Mouse (Mus musculus) cerebellum, postnatal 4 days (tissue): ENCODE results near the gene Ext2.

Experiments
- DNase-seq, 2 experiments: peaks; one replicate each; pipeline ENCODE4 v3.0.0; 2022; ENCODE audit warnings: low spot score in 2 of 2, mixed read lengths in 1 of 2

Gene Ext2

DNA sequence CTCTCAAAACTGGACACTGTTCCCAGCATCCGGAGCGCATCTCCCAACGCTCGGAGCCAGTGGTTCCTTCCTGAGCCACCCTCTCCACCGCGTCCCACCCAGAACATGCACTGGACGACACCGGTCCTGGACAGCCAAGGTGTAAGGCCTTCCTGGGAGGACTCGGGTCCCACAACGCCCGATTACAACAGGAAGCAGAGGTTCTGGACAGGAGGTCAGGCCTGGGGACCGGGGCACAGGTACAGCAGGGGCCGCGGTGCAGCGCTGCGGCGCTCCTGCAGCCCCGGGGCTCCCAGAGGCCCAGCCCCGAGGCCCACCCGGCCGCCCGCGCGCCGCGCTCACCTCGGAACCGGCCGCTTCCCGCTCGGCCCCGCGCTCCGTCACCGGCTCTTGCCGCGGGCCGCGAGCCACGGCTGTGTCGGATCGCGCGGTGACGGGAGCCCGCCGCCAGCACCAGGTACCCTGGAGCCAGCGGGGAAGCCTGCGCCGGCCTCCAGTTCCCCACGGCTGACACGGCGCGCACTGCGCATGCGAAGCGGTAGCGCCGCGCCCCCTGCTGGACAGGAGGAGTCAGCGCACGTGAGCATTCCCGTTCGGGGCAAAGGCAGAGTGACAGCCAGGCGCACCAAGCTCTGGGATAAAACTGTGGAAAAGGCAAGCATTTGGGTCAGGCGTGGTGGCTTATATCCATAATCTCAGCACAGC is at the start of gene Ext2:
TSS of gene Ext2 (minus strand) at position 524 of the 705 bp plus-strand sequence.
- DNase-seq: peak; percentile 86 to 95

DNA sequence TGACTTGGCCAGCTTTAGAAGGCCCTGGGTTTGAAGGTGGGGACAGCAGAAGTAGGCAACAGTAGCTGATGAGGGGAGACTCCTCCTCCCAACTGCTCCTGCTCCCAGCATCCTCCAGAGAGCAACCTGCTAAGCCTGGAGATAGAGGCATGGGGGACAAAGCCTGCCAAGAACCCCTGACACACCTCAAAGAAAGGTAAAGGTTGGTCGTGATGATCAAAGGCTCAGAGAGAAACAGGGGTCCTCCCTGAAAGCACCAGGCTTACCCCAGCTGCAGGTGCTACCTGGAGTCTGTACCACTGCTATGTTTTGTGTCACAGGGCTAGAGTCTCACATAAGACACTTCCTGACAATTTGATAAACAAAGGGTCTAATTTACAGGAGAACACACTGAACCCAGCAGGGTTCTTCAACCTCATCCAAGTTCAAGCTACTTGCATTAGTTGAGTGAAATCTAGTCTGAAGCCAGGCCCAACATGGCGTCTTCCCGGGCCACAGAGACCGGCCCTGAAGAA is 49.1 kb upstream of the Ext2 start:
- no peak for DNase-seq

DNA sequence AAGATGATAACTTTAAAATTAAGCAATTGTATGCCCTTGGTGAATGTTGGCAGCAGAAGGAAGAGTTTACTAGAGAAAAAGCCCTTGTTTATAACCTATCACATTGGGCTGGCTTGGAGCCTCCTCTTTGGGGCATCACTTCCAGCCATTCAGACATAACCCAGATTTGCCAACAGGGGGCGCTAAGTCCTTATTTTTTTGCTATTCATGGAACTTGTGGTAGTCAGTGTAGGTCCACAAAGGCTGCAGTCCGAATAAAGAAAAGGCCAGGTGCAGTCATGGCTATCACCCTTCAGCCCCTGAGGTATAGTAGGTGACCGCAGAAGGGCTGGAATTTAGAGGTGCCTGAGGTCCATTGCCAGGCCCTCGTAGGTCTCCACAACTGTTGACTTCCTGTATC is 48.5 kb upstream of the Ext2 start:
- DNase-seq: peak; percentile 73 to 78

DNA sequence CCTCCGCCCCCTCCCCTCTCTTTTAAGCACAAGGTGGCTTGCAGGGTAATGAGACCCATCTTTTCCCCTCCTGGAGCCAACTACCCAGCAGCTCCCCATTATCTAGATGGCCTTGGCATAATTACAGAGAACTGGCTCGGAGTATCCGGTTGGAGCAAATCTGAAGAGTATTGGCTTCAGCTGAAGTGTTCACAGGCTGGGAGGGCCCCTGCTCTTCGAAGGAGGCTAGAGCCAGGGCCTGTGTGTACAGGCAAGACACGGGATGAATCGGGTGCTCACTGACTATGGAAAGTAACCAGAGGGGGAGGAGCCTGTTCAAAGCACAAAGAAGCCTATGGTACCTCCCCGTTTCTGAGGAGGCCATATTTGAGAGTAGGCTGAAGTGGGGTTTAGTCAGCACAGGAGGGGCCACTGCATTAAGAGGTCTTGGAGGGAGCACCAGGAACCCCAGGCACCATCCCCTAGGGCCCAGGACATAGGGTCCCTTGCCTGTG is 46.8 kb upstream of the Ext2 start, which contains the start of gene Accsl:
TSS of gene Accsl (minus strand) at position 51 of the 494 bp plus-strand sequence.
- DNase-seq: no peak

DNA sequence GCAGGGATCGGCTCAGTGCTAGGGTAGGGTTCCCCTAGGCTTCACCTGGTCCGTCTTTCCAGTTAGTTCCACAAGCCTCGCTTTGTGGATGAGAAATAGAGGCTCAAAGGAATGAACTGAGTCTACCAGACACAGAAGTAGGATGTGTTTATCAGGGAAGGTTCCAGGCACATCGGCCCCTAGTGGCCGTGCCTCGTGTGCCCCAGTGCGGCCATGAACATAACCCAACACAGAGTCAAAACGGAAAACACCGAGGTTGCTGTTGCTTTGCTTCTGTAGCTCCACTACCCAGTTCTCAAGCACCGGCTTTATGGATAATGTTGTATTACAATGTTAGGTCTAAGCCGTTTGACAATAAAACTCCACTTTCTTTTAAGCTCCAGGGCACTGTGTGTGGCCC is 46.2 kb upstream of the Ext2 start:
- no peak for DNase-seq

DNA sequence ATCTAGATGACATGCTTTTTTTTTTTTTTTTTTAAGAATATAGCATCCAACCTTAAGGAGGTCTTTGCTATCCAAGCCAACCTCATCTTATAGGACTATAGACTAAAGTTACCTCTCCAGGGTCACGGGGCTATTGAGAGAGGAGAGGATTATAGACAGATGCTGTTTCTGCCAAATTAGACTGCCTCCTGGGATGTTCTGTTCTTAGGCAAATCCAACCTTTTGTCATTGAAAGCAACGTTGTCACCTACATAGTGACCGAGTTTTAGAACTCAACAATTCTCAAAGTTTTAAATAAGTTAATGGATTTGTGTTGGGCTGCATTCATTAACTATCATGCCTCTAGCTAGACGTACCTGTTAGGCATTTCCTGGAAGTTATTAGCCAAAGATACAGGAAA is 40.9 kb upstream of the Ext2 start:
- DNase-seq: no peak

DNA sequence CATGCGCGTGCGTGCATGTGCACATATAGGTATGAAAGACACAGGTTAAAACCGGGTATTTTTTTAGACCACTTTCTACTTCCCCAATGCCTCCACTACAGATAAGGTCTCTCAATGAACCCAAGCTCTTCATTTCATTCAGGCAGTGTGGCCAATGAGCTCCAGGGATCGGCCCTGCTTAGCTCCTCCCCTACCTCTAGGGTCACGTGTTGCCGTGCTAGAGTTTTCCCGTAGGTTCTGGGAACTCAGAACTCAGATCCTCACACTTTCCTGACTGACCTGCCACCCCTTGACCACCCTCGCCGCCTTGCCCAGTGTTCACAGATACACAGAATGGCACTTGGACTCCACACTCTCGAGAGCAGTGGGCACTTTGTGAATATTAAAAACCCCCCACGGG is 36.5 kb upstream of the Ext2 start:
- no peak for DNase-seq

DNA sequence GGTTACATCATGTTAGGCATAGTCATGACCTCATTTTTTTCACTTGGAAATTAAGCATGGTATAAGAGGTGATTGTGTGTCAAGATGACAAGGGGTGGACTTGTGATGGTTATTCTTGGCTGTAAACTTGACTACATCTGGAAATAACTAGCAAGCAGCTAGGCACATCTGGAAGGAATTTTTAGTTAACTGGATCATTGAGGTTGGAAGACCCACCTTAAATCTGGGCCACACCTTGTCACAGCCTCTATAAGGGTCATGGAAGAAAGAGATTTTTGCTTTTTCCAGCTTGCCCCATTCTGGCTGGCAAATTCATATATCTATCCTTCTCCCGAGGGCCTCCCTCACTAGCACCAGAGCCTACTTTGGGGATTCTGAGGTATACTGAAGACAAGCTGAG is 28.9 kb upstream of the Ext2 start:
- DNase-seq: no peak

DNA sequence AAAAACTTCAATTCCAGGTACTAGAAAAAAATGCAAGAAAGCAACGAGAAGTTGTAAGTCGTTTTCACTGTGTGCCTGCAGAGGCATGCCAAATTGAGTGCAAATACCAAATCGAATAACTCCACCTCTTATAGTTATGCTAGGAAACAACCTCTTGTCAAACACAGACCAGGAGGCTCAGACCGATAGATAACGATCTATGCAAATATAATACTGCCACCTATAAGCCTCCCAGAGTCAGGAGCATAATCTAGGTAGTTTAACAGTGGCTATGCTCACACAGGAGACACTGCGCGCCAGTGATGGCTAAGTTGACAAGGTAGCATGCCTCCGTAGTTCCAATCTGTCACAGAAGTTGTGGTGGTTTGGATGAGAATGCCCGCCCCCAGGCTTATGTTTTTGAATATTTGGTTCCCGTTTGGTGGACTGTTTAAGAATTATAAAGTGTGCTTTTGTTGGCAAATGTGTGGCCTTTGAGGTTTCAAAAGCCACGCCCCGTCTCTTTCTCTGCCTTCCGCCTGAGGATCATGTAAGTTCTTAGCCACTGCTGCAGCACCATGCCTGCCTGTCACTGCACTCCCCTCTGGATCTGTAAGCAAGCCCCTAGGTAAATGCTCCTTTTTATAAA is 28.1 kb upstream of the Ext2 start:
- no peak for DNase-seq

DNA sequence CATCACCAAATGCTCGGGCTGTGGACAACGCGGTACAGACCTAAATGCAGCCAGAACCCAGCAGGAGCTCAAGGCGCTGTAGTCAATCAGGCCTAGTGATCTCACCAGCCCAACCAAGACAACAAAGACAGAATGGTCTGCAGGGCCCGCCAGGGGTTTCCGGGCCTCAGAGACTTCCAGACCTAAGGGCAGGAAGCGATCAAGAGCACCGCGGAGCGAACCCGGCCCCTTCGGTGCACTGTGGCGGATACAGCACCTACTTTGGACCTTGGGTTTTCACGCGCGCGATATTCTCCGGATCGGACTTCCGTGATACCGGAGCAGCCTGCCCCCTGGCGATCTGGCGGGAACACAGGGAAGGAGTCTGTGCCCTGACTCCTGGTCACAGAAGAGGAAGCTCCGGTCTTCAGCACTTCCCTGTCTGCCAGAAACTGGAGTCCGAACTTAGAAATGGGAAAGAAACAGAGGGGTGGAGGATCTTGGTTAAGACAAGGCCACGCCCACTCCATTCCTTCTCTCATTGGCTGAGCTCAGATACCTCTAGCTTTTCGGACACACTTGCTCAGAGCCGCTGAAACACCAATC is 27.2 kb upstream of the Ext2 start, which contains the start of gene Accs:
TSS of gene Accs (minus strand) at position 439 of the 585 bp plus-strand sequence.
- peak; percentile 39 to 53 for DNase-seq

DNA sequence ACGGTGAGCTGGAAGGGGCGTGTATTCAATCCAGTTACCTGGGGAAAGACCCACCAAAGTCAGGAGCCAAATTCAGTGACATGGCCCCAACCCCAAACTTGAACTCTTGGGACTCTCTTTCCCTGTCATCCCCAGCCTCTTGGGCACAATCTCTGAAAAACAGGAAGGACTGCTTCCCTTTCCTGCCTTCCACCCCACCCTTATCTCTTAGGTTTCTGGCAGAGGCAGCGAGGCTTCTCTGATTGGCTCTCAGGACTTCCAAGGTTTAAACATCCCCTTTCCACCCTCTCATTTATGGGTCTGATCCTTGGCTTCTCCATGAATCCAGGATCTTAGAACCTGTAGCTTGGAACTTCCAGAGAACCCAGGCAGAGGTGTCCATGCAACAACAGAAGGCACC is 19.0 kb upstream of the Ext2 start:
- no peak for DNase-seq

DNA sequence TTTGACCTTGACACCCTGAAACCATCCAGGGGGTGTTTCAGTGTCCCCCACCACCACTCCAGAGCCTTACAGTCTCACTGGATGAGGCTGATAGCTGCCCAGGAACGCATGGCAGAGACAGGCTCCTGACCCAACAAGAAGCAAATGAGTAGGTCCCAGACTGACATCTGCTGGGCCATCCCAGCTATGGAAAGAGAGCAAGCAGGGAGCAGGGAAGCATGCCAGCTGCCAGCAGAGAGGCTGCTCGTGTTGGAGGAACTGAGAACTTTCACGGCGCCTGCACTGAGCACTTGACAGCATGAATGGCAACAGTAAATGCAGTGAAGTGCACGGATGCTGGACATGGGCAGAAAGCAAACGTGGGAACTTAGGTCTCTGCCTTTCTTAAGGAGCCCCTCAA is 17.7 kb upstream of the Ext2 start:
- DNase-seq: peak in 1 of 2 experiments; percentile 48

DNA sequence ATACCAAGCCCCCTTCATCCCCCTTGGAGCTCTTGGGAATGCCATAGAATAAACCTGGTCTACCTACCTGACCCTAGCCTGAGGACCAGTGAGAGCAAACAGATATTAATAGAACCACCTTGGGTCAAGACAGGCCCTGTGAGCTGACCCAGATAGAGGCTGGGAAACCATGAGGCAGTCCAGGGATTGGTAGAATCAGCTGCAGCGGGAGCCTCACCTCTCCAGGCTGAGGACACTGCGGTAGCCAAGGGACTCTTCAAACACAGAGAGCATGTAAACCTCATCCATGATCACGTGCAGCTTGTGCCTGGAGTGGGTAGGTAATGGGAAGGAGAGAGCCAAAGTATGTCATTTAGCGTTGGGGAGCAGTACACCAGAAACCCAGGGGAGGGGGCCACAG is 16.6 kb upstream of the Ext2 start:
- DNase-seq: no peak

DNA sequence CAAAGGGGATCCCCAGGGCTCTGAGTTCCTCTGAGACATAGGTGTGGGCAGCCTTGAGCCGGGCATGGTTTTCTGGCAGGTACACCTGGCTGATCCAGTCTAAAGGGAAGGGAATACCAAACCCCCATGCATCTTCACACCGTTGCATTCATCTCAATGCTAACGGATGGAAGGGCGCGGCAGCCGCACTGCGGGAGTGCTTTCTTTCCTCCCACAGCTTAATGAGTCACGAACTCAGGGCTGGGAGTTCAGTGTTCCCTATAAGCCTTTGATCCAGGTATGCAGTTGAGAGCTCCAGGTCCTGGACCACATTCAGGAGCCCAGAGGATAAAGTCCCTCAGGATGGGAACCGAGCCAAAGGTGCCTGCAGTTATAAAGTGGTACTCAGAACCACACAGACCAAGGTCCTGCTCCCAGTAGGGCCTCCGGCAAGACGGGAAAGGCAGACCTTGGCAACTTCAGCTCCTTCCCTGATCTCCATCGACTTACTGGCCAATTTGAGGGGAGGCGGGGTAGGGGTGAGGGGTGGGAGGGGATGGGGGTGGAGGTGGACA is 13.9 kb upstream of the Ext2 start:
- no peak for DNase-seq

DNA sequence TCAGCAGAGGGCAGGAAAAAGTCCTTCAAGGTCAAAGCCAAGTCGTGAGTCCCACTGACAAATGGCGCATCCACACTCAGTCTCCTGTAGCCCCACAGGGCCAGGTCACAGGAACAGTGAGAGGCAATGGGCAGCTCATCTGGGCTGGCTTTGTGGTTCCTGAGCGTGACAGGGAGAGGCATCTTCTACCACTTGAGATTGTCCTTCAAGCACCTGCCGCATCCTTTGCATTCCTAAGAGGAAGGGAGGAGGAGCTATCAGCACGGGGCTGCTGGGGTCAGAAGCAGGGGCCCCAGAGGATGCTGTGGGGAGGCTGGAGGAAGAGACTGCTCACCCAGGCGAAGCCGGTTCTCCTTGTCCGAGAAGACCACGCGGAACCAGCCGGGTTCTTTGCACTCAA is 13.2 kb upstream of the Ext2 start:
- no peak for DNase-seq

DNA sequence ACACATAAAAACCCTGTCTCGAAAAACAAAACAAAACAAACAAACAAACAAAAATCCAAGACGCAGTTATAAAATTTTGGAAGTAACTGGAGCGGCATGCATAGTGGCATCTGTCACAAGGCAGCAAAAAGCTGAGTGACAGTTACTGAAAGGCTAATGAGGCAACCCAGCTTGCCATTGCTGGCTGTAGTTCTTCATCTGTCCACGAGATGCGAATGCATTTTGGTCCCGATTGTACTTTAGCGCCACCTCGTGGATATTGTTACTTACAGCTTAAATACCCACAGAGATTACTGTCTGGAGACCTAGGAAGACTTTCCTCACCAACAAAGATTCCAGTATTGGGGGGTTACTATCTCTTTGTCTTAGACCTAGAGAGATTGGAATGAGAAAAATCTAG is 1.2 kb upstream of the Ext2 start:
- DNase-seq: peak in 1 of 2 experiments; percentile 69

DNA sequence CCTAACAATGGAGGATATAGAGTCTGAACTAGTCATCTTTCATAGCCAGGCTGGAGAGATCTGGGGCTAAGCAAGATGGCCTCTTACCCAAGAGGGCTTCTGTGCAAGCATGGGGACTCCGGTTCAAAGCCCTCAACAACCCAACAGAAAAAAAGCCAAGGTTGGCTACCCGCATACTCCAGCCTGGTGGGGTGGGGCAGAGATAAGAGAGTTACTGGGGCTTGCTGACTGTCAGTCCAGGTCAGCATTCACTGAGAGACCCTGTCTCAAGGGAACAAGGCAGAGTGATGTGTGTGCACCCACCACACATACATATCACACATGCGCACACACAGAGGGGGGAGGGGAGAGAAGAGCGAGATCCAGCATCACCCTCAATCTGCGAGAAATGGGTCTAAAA is 4.6 kb downstream of the Ext2 start:
- no peak for DNase-seq

DNA sequence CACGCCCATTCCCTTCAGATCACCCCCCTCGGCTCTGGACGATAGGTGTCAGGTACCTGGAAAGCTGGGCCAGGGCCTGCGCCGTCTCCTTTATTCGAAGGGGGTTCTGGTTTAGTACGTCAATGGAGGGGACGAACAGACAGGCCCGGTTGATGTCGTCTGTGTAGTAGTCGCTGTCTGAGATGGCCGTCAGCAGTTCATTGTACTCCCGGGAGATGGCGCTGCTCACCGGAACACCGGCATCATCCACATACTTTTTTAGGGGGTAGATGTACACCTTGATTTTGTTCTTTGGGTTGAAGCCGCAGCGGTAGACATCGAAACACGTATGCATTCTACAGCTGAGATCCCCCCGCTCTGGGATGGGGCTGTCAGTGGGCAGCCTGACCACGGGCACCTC is 9.0 kb downstream of the Ext2 start:
- DNase-seq: no peak

DNA sequence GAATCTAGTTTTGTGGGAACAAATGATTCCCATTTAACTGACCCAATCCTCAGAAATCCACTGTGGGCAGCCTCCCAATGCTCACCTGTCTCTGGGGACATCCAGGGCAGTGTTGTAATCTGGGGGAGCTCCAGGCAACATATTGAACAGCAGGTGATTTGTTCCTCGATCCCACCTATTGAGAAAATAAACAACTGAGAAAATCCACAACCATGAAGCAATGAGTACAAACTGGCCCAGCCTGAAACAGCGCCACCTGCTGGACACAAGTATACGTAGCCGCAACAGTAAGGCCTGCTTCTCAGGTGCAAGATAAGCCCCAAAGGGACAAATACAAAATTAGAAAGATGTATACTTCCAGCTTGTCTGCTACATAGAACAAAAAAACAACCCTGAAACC is 10.6 kb downstream of the Ext2 start:
- peak; percentile 47 to 67 for DNase-seq

DNA sequence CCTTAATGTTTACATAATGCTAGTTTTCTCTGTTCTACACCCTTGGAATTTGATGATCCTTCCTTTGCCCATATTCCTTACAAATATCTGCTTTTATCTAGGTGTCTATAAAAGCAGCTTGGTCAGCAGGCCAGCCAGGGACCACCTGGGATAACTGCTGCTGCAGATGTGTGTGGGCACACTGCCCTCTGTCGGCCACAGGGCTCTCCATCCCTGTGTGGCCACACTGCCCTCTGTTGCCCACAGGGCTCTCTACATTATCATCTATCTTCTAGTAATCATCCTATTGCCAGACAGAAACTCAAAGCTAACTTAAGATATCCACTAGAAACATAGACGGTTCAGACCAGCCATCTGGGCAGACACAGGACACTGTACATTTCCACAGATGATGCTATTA is 12.4 kb downstream of the Ext2 start:
- DNase-seq: peak in 1 of 2 experiments; percentile 48

DNA sequence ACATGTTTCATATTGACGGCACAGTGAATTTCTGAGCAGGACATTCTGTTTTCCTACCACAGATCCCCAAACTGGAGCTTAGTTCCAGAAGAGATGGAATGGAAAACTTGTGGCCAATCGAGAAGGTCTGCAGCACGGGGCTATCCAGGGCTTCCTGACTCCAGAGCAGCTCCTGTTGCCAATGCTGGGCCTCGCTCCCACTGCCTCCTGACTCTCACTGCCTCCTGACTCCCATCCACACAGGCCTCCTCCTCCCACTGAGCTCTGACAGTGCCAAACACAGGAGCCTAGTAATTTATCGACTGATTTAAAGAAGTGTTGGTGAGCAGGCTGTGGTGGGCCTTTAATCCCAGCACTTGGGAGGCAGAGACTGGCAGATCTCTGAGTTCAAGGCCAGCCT is 14.3 kb downstream of the Ext2 start:
- no peak for DNase-seq

DNA sequence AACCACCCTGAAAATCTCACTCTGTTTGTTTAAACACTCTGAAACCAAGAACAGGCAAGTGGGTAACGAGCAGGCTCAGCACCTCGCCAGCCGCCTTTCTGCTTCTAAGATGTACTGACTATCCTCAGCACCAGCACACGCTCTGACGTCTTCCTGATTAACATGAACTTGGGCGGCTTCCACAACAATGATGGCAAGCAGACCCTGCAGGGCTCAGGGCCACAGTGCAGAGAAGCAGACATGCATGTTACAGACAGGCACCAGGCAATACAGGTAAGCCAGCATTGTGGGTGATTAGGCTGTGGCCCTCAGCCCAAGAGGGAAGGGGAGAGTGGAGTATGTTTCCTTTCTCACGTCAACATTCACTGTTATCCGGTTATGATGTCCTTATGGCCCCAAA is 14.9 kb downstream of the Ext2 start:
- DNase-seq: no peak
